Mouse (Mus musculus) heart, postnatal 10 days (tissue): ENCODE data around the gene Ccdc15. TPM values are rescaled to one million over a fixed set of nuclear protein-coding genes. Genes with fewer than 3 reads are reported as not detected.
A peak's percentile ranks its signal among the peaks of the same experiment; 100 is the strongest.

ENCODE experiments used
- DNase-seq, 2 experiments: peaks; one replicate each; pipeline ENCODE4 v3.0.0; 2021
- intact Hi-C: fragments of 180-260 bp; cut with DNase I; formaldehyde crosslinking; loops from one replicate; pipeline ENCODE4 v1.15.1; 2025
- total RNA-seq, 2 experiments: library from RNA; stranded (reverse); gene quantifications; 2 replicates each; pipeline ENCODE4 v1.2.3; 2021

Gene Ccdc15
- total RNA-seq, 2 experiments from 2014 or later, result 2.3 to 2.9 TPM

DNA sequence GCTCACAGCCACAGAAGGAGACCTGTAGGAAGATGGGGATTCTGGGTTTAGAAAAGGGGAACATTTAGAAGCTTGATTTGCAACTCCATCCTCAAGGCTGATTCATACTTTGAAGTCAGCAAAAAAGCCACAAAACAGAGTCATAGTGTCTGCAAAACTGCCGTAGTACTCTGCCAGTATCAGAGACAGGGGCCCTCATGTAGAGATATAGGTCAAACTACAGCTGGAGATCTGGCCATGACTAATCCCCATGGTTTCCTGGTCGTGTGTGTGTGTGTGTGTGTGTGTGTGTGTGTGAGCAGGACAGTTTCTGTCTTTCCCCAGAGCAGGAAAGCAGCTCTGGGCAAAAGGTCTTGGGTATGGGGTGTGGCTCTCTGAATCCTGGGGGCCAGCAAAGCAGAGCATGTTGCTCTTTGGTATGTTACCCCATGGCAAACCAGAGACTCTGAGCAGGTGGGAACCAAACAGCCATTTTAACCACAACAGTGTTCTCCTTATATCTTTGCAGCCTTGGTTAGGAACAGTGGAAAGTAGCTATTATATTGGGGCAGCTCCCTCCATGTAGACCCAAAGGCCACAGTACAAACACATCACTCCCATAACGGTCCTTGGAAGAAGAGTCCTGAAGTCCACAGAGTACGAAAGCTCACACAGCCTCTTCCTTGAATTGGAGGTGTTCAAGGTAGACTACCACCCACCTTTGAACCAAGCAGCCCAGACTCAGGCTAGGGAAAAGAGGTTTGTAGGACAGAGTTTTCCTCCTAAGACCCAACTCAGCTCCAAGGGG, 112.1 kb downstream of the Ccdc15 start:
- peak; percentile 23 to 33 for DNase-seq
- intact Hi-C loops, result no loop called here

DNA sequence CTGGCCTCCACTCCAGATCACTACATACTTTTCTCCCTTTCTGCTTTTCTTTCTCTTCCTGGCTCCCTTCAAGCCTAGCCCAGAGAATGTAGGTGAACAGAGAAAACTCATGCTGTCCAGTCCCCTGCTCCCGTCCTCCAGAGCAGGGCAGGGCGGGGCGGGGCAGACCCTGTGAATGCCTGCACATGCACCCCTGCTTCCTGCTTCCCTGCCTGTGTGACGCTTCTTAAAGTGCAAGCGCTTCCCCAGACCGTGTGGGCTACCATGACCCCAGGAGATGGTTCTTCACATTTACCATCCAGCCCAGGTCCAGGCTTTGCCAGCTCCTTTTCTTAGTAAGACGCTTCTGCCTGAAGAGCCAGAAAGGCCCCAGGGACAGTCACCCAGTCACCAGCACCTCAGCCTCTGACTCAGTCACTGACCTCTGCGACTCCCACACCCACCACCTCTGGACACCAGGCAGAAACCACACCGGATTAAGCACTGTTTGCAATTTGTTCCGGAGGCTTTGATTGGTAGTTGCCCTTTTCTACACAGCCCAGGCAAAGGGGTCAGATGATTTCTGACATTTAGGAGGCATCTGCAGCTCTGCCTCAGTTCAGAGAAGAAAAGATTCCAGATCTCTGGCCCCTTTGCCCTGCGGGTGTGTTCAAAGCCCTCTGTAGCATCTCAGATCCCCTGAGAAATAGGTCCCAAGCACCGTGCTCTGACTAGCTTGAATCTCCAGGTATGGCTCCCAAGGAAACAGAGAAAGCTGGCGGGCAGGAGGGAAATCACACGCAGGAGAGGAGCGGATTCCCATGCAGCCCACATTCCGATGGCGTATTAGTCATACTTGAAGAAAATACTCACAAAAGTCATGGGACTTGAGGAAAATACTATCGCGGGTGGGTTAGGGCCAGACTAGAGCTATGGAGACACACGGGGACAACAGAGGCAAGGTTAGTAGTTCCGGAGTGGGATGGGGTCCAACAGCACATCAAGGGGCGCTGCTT, 115.7 kb downstream of the Ccdc15 start:
- DNase-seq, result no peak
- intact Hi-C loops, result no loop called here

DNA sequence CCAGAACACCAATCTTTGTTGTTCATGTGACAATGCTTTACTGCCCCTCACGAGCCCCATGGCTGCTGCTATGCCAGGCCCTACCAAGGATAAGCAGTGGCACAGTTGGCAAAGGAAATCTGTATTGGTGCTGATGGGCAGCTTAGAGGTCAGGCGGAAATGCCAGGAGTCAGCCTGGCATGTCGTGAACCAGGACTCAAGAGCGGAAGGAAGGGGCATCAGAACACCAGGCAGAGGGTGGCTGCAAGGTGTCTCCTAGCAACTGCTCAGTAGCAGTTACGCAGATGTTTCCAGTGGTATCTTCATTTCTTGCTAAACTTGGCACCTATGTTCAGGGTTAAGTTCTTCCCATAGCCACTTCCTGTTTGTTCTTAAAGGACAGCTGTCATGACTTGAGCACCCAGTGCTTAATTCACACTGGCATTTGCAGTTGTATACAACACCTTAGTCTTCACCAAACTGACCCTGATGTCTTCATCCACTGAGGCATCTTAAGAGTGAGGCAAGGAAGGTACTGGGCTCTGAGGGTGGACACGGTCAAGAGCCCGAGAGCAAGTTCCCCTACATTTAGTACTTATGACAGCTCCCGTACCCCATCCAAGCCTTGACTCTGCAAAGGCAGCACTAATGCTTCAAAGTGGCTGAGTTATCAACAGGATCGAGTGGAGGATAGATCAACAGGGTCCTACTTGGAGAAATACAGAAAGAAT, 117.6 kb downstream of the Ccdc15 start:
- no peak for DNase-seq
- intact Hi-C loops, result loop anchor here (1.0 to 2.0 kb wide), 4 partner anchors 53 to 335 kb away; no protein-coding TSS in a partner anchor

DNA sequence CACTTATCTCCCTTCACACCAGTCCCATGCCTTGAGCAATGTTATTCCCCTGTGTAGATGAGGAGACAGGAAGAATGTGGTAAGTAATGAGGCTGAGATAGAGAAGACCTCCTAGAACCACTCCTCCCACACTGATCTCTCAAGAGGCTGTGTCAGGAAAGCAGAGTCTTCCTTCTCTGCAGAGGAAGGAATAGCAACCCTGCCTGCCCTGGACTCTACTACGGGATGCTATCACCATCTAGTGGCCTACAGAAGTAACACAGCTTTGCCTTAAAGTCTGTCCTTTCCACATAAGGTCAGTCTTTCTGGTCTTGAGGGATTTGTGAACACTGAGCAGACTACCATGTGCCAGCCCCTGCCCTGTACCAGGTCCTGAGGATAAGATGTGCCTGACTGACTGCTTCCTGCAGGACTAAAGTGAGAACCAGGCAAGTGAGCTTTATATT, 118.3 kb downstream of the Ccdc15 start:
- intact Hi-C loops, result loop anchor here (1.0 to 2.0 kb wide), 4 partner anchors 53 to 335 kb away; no protein-coding TSS in a partner anchor

More for the DNA sequence above, 118.3 kb downstream of the Ccdc15 start:
- peak; percentile 83 to 84 for DNase-seq

Other genes starting within 250 kb of the Ccdc15 start
- 1 to 10 TPM; 5.2 to 5.8 TPM for gene Pknox2, start 201.0 kb downstream of the Ccdc15 start, total RNA-seq
- gene Tmem218, start 140.2 kb downstream of the Ccdc15 start, total RNA-seq, result 1 to 10 TPM; 6.2 to 6.4 TPM
- gene Slc37a2, start 92.7 kb downstream of the Ccdc15 start, total RNA-seq, result 1 to 10 TPM; 1.4 to 2.1 TPM
- under 1 TPM in 1 of 2 experiments, not detected in 1; 0.24 TPM for gene Hepacam, start 18.9 kb upstream of the Ccdc15 start, total RNA-seq
- 10 to 100 TPM; 40.9 to 50.6 TPM for gene Robo4, start 53.5 kb upstream of the Ccdc15 start, total RNA-seq
- gene Robo3, start 84.8 kb upstream of the Ccdc15 start, total RNA-seq, result not detected
- 10 to 100 TPM; 11.7 to 16.4 TPM for gene Msantd2, start 140.9 kb upstream of the Ccdc15 start, total RNA-seq
- gene Esam, start 179.6 kb upstream of the Ccdc15 start, total RNA-seq, result 100 to 1,000 TPM; 125 to 131 TPM
- gene Vsig2, start 190.8 kb upstream of the Ccdc15 start, total RNA-seq, result 10 to 100 TPM in 1 of 2 experiments, 1 to 10 TPM in 1; 5.6 to 10.4 TPM
- 1 to 10 TPM; 3.1 to 5.6 TPM for gene Nrgn, start 204.5 kb upstream of the Ccdc15 start, total RNA-seq
- gene Siae, start 207.3 kb upstream of the Ccdc15 start, total RNA-seq, result 1 to 10 TPM; 8.7 to 9.8 TPM